Mouse (Mus musculus): Measurements from ENCODE around the gene Gas8. TPM values are rescaled to one million over a fixed set of nuclear protein-coding genes. Genes with fewer than 3 reads are reported as not detected.
"Not testable (repeated sequence)": the region's sequence is repeated elsewhere in the genome, so short reads cannot be mapped to it uniquely, and the experiment has no call there.

The Gas8 gene
- polyA plus RNA-seq, 1 experiment, result 35.5 TPM

GRCm38 (mm10) chr8:123514136-123514535, 4.5 kb upstream of the Gas8 start:
- no peak for TF ChIP-seq POLR2A (IDR thresholded peaks at IDR 0.05; ENCODE audit: extremely low read depth, insufficient read depth, low read length)
- TF ChIP-seq CTCF (IDR thresholded peaks at IDR 0.05; ENCODE audit: extremely low read depth, insufficient read depth, low read length), result no peak
- H3K4me1 ChIP-seq (ENCODE audit: control insufficient read depth, insufficient read depth, low read length), result no peaks in the 10 kb centered on the region
- no peak overlapping the region for H3K27ac ChIP-seq (ENCODE audit: insufficient read depth, low read length)
- peak overlapping the region; percentile 81 for H3K4me3 ChIP-seq (ENCODE audit: insufficient read depth, low read length)

GRCm38 (mm10) chr8:123514781-123515539, 3.7 kb upstream of the Gas8 start, which contains the start of gene Dbndd1:
Gene Dbndd1, minus strand, starts transcription at chr8:123515463.
- TF ChIP-seq CTCF (IDR thresholded peaks at IDR 0.05; ENCODE audit: extremely low read depth, insufficient read depth, low read length) (no peak), POLR2A (IDR thresholded peaks at IDR 0.05; ENCODE audit: extremely low read depth, insufficient read depth, low read length) (no peak)
- peak within 1 kb of the TSS; percentile 19; the same call in 1 of the 2 replicates for H3K27ac ChIP-seq (ENCODE audit: insufficient read depth, low read length)

GRCm38 (mm10) chr8:123515540-123515897, 3.1 kb upstream of the Gas8 start:
- Histone ChIP-seq H3K4me3 (ENCODE audit: insufficient read depth, low read length) (peak overlapping the region; percentile 81), H3K27ac (ENCODE audit: insufficient read depth, low read length) (no peak overlapping the region), H3K4me1 (ENCODE audit: control insufficient read depth, insufficient read depth, low read length) (peaks cover 4% of the 10 kb centered on the region)
- TF ChIP-seq CTCF (IDR thresholded peaks at IDR 0.05; ENCODE audit: extremely low read depth, insufficient read depth, low read length), result no peak
- no peak for TF ChIP-seq POLR2A (IDR thresholded peaks at IDR 0.05; ENCODE audit: extremely low read depth, insufficient read depth, low read length)

More at GRCm38 (mm10) chr8:123514781-123515539, 3.7 kb upstream of the Gas8 start, which contains the start of gene Dbndd1:
- H3K4me3 ChIP-seq (ENCODE audit: insufficient read depth, low read length), result peak within 1 kb of the TSS; percentile 81
- H3K4me1 ChIP-seq (ENCODE audit: control insufficient read depth, insufficient read depth, low read length), result peaks cover 4% of the 10 kb centered on the region

GRCm38 (mm10) chr8:123516596-123516995, 2.0 kb upstream of the Gas8 start:
- Histone ChIP-seq H3K27ac (ENCODE audit: insufficient read depth, low read length) (no peak overlapping the region), H3K4me1 (ENCODE audit: control insufficient read depth, insufficient read depth, low read length) (peaks cover 4% of the 10 kb centered on the region), H3K4me3 (ENCODE audit: insufficient read depth, low read length) (no peak overlapping the region)
- TF ChIP-seq CTCF (IDR thresholded peaks at IDR 0.05; ENCODE audit: extremely low read depth, insufficient read depth, low read length) (no peak), POLR2A (IDR thresholded peaks at IDR 0.05; ENCODE audit: extremely low read depth, insufficient read depth, low read length) (no peak)

GRCm38 (mm10) chr8:123518172-123518571, 462 bp upstream of the Gas8 start:
- TF ChIP-seq POLR2A (IDR thresholded peaks at IDR 0.05; ENCODE audit: extremely low read depth, insufficient read depth, low read length), result no peak
- TF ChIP-seq CTCF (IDR thresholded peaks at IDR 0.05; ENCODE audit: extremely low read depth, insufficient read depth, low read length), result no peak
- Histone ChIP-seq H3K4me1 (ENCODE audit: control insufficient read depth, insufficient read depth, low read length) (peaks cover 4% of the 10 kb centered on the region), H3K4me3 (ENCODE audit: insufficient read depth, low read length) (no peak overlapping the region; the same call in 1 of the 2 replicates), H3K27ac (ENCODE audit: insufficient read depth, low read length) (no peak overlapping the region)

GRCm38 (mm10) chr8:123520048-123520447, 1.4 kb downstream of the Gas8 start:
- not testable (repeated sequence) for H3K4me3 ChIP-seq (ENCODE audit: insufficient read depth, low read length); H3K4me1 ChIP-seq (ENCODE audit: control insufficient read depth, insufficient read depth, low read length); H3K27ac ChIP-seq (ENCODE audit: insufficient read depth, low read length)

GRCm38 (mm10) chr8:123527720-123528489, 9.3 kb downstream of the Gas8 start:
- Histone ChIP-seq H3K27ac (ENCODE audit: insufficient read depth, low read length) (no peak overlapping the region), H3K4me3 (ENCODE audit: insufficient read depth, low read length) (no peak overlapping the region), H3K4me1 (ENCODE audit: control insufficient read depth, insufficient read depth, low read length) (no peaks in the 10 kb centered on the region)
- TF ChIP-seq CTCF (IDR thresholded peaks at IDR 0.05; ENCODE audit: extremely low read depth, insufficient read depth, low read length) (no peak), POLR2A (IDR thresholded peaks at IDR 0.05; ENCODE audit: extremely low read depth, insufficient read depth, low read length) (no peak)

GRCm38 (mm10) chr8:123536242-123536989, 17.8 kb downstream of the Gas8 start:
- no peak overlapping the region for H3K27ac ChIP-seq (ENCODE audit: insufficient read depth, low read length)
- no peak for TF ChIP-seq POLR2A (IDR thresholded peaks at IDR 0.05; ENCODE audit: extremely low read depth, insufficient read depth, low read length)
- no peak for TF ChIP-seq CTCF (IDR thresholded peaks at IDR 0.05; ENCODE audit: extremely low read depth, insufficient read depth, low read length)

GRCm38 (mm10) chr8:123536990-123537380, 18.4 kb downstream of the Gas8 start:
- TF ChIP-seq CTCF (IDR thresholded peaks at IDR 0.05; ENCODE audit: extremely low read depth, insufficient read depth, low read length), result no peak
- no peak; the same call in 1 of the 2 replicates for TF ChIP-seq POLR2A (IDR thresholded peaks at IDR 0.05; ENCODE audit: extremely low read depth, insufficient read depth, low read length)

More at GRCm38 (mm10) chr8:123536242-123536989, 17.8 kb downstream of the Gas8 start:
- no peak overlapping the region for H3K4me3 ChIP-seq (ENCODE audit: insufficient read depth, low read length)
- H3K4me1 ChIP-seq (ENCODE audit: control insufficient read depth, insufficient read depth, low read length), result no peaks in the 10 kb centered on the region

GRCm38 (mm10) chr8:123537641-123538040, 19.0 kb downstream of the Gas8 start:
- H3K4me3 ChIP-seq (ENCODE audit: insufficient read depth, low read length); H3K27ac ChIP-seq (ENCODE audit: insufficient read depth, low read length); H3K4me1 ChIP-seq (ENCODE audit: control insufficient read depth, insufficient read depth, low read length): not testable (repeated sequence)

More at GRCm38 (mm10) chr8:123536990-123537380, 18.4 kb downstream of the Gas8 start:
- Histone ChIP-seq H3K4me1 (ENCODE audit: control insufficient read depth, insufficient read depth, low read length) (no peaks in the 10 kb centered on the region), H3K4me3 (ENCODE audit: insufficient read depth, low read length) (no peak overlapping the region), H3K27ac (ENCODE audit: insufficient read depth, low read length) (no peak overlapping the region)

GRCm38 (mm10) chr8:123564221-123564620, 45.6 kb downstream of the Gas8 start:
- not testable (repeated sequence) for H3K27ac ChIP-seq (ENCODE audit: insufficient read depth, low read length); H3K4me3 ChIP-seq (ENCODE audit: insufficient read depth, low read length); H3K4me1 ChIP-seq (ENCODE audit: control insufficient read depth, insufficient read depth, low read length)

GRCm38 (mm10) chr8:123575386-123575785, 56.8 kb downstream of the Gas8 start:
- H3K4me1 ChIP-seq (ENCODE audit: control insufficient read depth, insufficient read depth, low read length); H3K4me3 ChIP-seq (ENCODE audit: insufficient read depth, low read length); H3K27ac ChIP-seq (ENCODE audit: insufficient read depth, low read length): not testable (repeated sequence)

Data from cortical plate, adult 2 months (tissue).